Mouse (Mus musculus): ENCODE data around the gene Lair1.

Lair1 gene

DNA sequence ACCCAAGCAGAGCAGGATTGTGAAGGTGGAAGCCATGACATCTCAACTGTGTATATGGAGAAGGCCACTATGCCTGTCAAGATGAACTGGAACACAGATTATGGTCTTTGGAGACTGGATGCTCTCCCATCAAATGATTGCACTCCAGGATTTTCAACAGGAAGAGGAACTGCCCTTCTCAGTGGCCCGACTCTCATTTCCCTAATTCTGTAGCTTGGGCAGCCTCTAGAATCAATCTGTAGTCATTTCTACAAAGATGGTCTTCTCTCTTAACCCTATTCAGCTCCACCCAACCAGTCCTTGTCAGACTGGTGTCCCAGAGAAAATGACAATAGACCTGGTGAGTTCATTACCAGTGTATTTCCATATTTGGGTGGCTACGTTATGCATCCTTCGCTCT is 105.6 kb downstream of the Lair1 start:
- DNase-seq: no peak
